Mouse (Mus musculus): Measurements from ENCODE around the gene Hif3a.

- TF ChIP-seq MAX (IDR thresholded peaks at IDR 0.05; ENCODE audit: low read depth) (no peak), SRF (IDR thresholded peaks at IDR 0.05; ENCODE audit: control insufficient read depth, insufficient read length, low read depth) (no peak), USF1 (IDR thresholded peaks at IDR 0.05; ENCODE audit: low read depth) (no peak), POLR2A (IDR thresholded peaks at IDR 0.05; ENCODE audit: insufficient read length, low read depth) (no peak), E2F4 (IDR thresholded peaks at IDR 0.05; ENCODE audit: insufficient read depth) (no peak), POLR2AphosphoS2 (IDR thresholded peaks at IDR 0.05; ENCODE audit: insufficient read length, low read depth) (no peak)
Observed at GRCm38 (mm10) chr7:16991681-16992450, 70.4 kb downstream of the Hif3a start.
